Mouse (Mus musculus): ENCODE measurements around the gene Tmem185b.

DNA sequence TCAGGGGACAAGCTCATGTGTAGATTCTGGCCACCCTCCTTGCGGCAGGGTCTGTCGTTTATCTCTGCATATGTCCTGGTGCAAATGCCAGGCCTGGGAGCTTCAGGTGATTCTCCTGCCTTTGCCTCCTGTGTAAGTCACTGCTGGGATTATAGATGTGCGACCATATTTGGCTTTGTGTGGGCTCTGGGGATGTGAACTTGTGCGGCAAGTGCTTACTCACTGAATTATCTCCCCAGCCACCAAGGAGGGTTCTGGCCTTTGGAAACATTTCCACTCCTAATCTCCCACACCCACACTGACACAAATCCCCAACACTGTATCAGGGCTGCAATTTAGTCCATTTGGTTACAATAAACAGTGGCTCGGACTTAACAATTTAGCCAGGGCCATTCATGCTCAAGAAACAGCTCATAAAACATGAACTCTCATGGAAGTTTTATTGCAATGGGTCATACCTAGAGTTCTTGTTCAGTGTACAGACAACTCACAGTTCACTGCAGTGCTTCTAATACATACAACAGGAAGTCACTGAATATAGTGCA lies 18.7 kb downstream of the Tmem185b start:
- TF ChIP-seq CTCF (IDR thresholded peaks at IDR 0.05; ENCODE audit: extremely low read depth, insufficient read length, insufficient replicate concordance, low read depth, low read length) (no peak), POLR2A (IDR thresholded peaks at IDR 0.05; ENCODE audit: low read depth, low read length) (no peak)
